Mouse (Mus musculus): ENCODE measurements around the gene Prkg1.

GRCm38 (mm10) chr19:31385353-31385752 lies 379.5 kb downstream of the Prkg1 start:
- TF ChIP-seq GATA1 (IDR thresholded peaks at IDR 0.05; ENCODE audit: borderline replicate concordance, low read length) (no peak), FLI1 (IDR thresholded peaks at IDR 0.05; ENCODE audit: low read length) (no peak)
